Mouse (Mus musculus): ENCODE results near the gene Slc38a2.
A peak's percentile ranks its signal among the peaks of the same experiment; 100 is the strongest.

- TF ChIP-seq ZC3H11A (IDR thresholded peaks at IDR 0.05; ENCODE audit: borderline replicate concordance, low read depth, low read length) (no peak), CHD2 (IDR thresholded peaks at IDR 0.05; ENCODE audit: low read depth, low read length) (peak; percentile 84), HCFC1 (IDR thresholded peaks at IDR 0.05; ENCODE audit: borderline replicate concordance, insufficient read depth, low read length) (no peak), MAFK (IDR thresholded peaks at IDR 0.05; ENCODE audit: insufficient read depth, low read depth, low read length) (no peak)
These were observed 24.5 kb downstream of the Slc38a2 start for GRCm38 (mm10) chr15:96675055-96675454.
